Mouse (Mus musculus) layer of hippocampus, adult 18-20 months (tissue): ENCODE results near the gene Mrps18b. TPM values are rescaled to one million over a fixed set of nuclear protein-coding genes. Genes with fewer than 3 reads are reported as not detected.
A peak's percentile ranks its signal among the peaks of the same experiment; 100 is the strongest.

Source experiments
- DNase-seq, 2 experiments: peaks; one replicate each; pipeline ENCODE4 v3.0.0; 2022; ENCODE audit warnings: low spot score in 2 of 2
- total RNA-seq, 2 experiments: library from RNA; stranded (reverse); gene quantifications; 2 replicates each; pipeline ENCODE4 v1.2.3; 2021

Gene Mrps18b
- total RNA-seq, 2 experiments from 2014 or later, result 37.8 to 44.3 TPM

GRCm38 (mm10) chr17:35919060-35919715 is 3.0 kb upstream of the Mrps18b start:
- peak; percentile 94 to 98 for DNase-seq

GRCm38 (mm10) chr17:35918276-35919059 is 2.3 kb upstream of the Mrps18b start:
- peak in 1 of 2 experiments; percentile 62 for DNase-seq

GRCm38 (mm10) chr17:35917463-35918251 is 1.5 kb upstream of the Mrps18b start:
- peak; percentile 54 to 69 for DNase-seq

- DNase-seq, result no peak
These were observed 914 bp upstream of the Mrps18b start for GRCm38 (mm10) chr17:35917143-35917462.

- DNase-seq, result no peak
These were observed 472 bp downstream of the Mrps18b start for GRCm38 (mm10) chr17:35915538-35916296.

- no peak for DNase-seq
These were observed 1.2 kb downstream of the Mrps18b start for GRCm38 (mm10) chr17:35914975-35915374.

- DNase-seq, result peak; percentile 90 to 96
These were observed 6.2 kb downstream of the Mrps18b start, which contains the start of gene Atat1 for GRCm38 (mm10) chr17:35909919-35910369. TSS of gene Atat1 (minus strand) at chr17:35910075.

GRCm38 (mm10) chr17:35909186-35909918 is 6.8 kb downstream of the Mrps18b start:
- no peak for DNase-seq

- no peak for DNase-seq
These were observed 8.6 kb downstream of the Mrps18b start for GRCm38 (mm10) chr17:35907609-35908008.

- no peak for DNase-seq
These were observed 10.6 kb downstream of the Mrps18b start for GRCm38 (mm10) chr17:35905587-35905986.

- no peak for DNase-seq
These were observed 12.2 kb downstream of the Mrps18b start for GRCm38 (mm10) chr17:35903992-35904355.

- DNase-seq, result no peak
These were observed 12.7 kb downstream of the Mrps18b start for GRCm38 (mm10) chr17:35903343-35903991.

GRCm38 (mm10) chr17:35900636-35901035 is 15.6 kb downstream of the Mrps18b start:
- DNase-seq, result no peak

GRCm38 (mm10) chr17:35897644-35898573 is 18.3 kb downstream of the Mrps18b start:
- no peak for DNase-seq

GRCm38 (mm10) chr17:35896781-35897643 is 19.2 kb downstream of the Mrps18b start, which contains the start of gene 2310061I04Rik:
TSS of gene 2310061I04Rik (minus strand) at chr17:35897431.
- peak; percentile 91 to 93 for DNase-seq

- DNase-seq, result no peak
These were observed 28.5 kb downstream of the Mrps18b start for GRCm38 (mm10) chr17:35887725-35888124.

GRCm38 (mm10) chr17:35883777-35884176 is 32.4 kb downstream of the Mrps18b start:
- no peak for DNase-seq

- DNase-seq, result no peak
These were observed 33.3 kb downstream of the Mrps18b start for GRCm38 (mm10) chr17:35882924-35883323.
